Mouse (Mus musculus) testis, postnatal 14 days (tissue): ENCODE data around the gene Batf2.
"Not testable (repeated sequence)": the region's sequence is repeated elsewhere in the genome, so short reads cannot be mapped to it uniquely, and the experiment has no call there.

Experiments
- DNase-seq: peaks from one replicate; pipeline ENCODE4 v3.0.0; 2021; ENCODE audit warnings: low spot score

Gene Batf2

GRCm38 (mm10) chr19:6140678-6141393 is at the start of gene Batf2:
Gene Batf2 (plus strand): TSS chr19:6140983.
- DNase-seq, result peak; percentile 94

GRCm38 (mm10) chr19:6094119-6094518 is 46.7 kb upstream of the Batf2 start, which contains the start of gene AC131692.1:
Gene AC131692.1 (plus strand): TSS chr19:6094419.
- no peak for DNase-seq

GRCm38 (mm10) chr19:6097847-6098246 is 42.9 kb upstream of the Batf2 start:
- DNase-seq, result no peak

GRCm38 (mm10) chr19:6101186-6101585 is 39.6 kb upstream of the Batf2 start:
- no peak for DNase-seq

GRCm38 (mm10) chr19:6102169-6102853 is 38.5 kb upstream of the Batf2 start:
- DNase-seq, result no peak

GRCm38 (mm10) chr19:6104476-6104875 is 36.3 kb upstream of the Batf2 start:
- no peak for DNase-seq

GRCm38 (mm10) chr19:6105586-6105985 is 35.2 kb upstream of the Batf2 start, which contains the start of gene Naaladl1:
Gene Naaladl1 (plus strand): TSS chr19:6105782.
- DNase-seq, result no peak

GRCm38 (mm10) chr19:6113116-6113515 is 27.7 kb upstream of the Batf2 start:
- no peak for DNase-seq

GRCm38 (mm10) chr19:6116113-6116850 is 24.5 kb upstream of the Batf2 start:
- no peak for DNase-seq

GRCm38 (mm10) chr19:6117346-6117985 is 23.3 kb upstream of the Batf2 start:
- DNase-seq, result no peak

- peak; percentile 89 for DNase-seq
These were observed 22.7 kb upstream of the Batf2 start, which contains the start of gene Sac3d1 for GRCm38 (mm10) chr19:6117986-6118676. Gene Sac3d1 (minus strand): TSS chr19:6118650.

GRCm38 (mm10) chr19:6118677-6119185 is 22.1 kb upstream of the Batf2 start:
- DNase-seq, result no peak

- no peak for DNase-seq
These were observed 19.0 kb upstream of the Batf2 start for GRCm38 (mm10) chr19:6121761-6122160.

GRCm38 (mm10) chr19:6123330-6123729 is 17.5 kb upstream of the Batf2 start:
- DNase-seq, result no peak

GRCm38 (mm10) chr19:6124898-6125297 is 15.9 kb upstream of the Batf2 start:
- DNase-seq, result no peak

GRCm38 (mm10) chr19:6126289-6126688 is 14.5 kb upstream of the Batf2 start:
- no peak for DNase-seq

GRCm38 (mm10) chr19:6126789-6127580 is 13.8 kb upstream of the Batf2 start:
- no peak for DNase-seq

GRCm38 (mm10) chr19:6127760-6128341 is 12.9 kb upstream of the Batf2 start, which contains the start of gene Snx15:
Gene Snx15 (minus strand): TSS chr19:6128304.
- peak; percentile 94 for DNase-seq

- not testable (repeated sequence) for DNase-seq
These were observed 10.2 kb upstream of the Batf2 start for GRCm38 (mm10) chr19:6130414-6131128.
